Mouse (Mus musculus): ENCODE measurements at regions not wholly inside any gene's neighbourhood (a gene's known extent, or its start where the extent isn't known, plus 50 kb on each side); places are given as distances from the start of the nearest gene placed in this dataset.

DNA sequence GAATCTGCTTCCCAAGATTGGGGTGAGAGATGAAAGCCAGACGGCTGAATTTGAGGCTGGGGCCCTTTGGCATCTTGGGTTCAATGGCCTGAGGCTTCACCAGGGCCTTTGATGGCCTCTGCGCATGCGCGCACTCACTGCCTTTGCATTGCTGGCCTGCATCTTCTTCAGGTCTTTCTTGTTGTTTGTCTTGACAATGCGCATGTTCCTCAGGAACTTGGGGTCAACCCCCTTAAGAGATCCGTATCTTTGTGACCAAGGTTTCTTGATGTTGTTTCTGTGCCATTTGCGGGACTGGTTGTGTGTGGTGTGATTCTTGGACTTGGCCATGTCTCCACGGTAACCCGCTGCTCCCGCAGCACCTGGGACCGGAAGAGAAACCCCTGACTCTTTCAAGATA lies 66.4 kb upstream of the Vamp9 start:
- TF ChIP-seq POLR2A (IDR thresholded peaks at IDR 0.05; ENCODE audit: borderline replicate concordance, insufficient read depth, low read length) (no peak), CTCF (IDR thresholded peaks at IDR 0.05; ENCODE audit: borderline replicate concordance, insufficient read depth, low read depth, low read length) (no peak)

Measured in cerebellum, adult 2 months (tissue).